Mouse (Mus musculus) stomach, postnatal 0 days (tissue): ENCODE data around the gene Pde10a.

Experiments used
- CTCF ChIP-seq: IDR thresholded peaks from 2 replicates; pipeline ENCODE4 v1.5.1; 2016; ENCODE audit warnings: antibody characterized with exemption, low read depth, mild to moderate bottlenecking, moderate library complexity
- EP300 ChIP-seq: optimal IDR thresholded peaks from 2 replicates; pipeline ENCODE3; 2016; ENCODE audit warnings: antibody characterized with exemption

GRCm38 (mm10) chr17:8952951-8953350 is 427.8 kb downstream of the Pde10a start:
- TF ChIP-seq EP300 = no peak
- no peak for TF ChIP-seq CTCF
